Mouse (Mus musculus): Measurements from ENCODE around the gene Olfr1200. TPM values are rescaled to one million over a fixed set of nuclear protein-coding genes. Genes with fewer than 3 reads are reported as not detected.

Gene Olfr1200
- total RNA-seq (2014; fragmentation: Nextera tagmentation) (not detected in 2 replicates), total RNA-seq (2017) (0.38 TPM in 1 of 2 replicates, not detected in the other), polyA plus RNA-seq (2012) (not detected in 2 replicates)

DNA sequence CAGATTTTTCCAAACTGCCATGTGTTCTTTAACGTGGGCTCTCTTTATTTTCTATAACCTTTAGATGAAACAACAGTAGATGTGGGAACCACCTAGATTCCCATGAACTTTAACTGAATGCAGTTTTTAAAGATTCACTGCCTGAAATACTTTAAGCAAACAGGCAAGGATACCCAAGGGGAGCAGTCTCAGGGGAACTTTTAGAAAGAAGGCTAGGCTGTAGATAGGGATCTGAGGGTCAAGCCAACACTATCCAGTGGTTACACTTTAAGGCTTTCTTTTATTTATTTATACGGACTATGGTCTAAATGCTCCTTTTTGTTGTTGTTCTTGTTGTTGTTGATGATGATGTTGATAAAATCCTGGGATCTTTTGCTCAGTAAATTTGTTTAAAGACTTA lies at the start of gene Olfr1200:
Olfr1200 (minus strand) TSS at position 101 of the 400 bp plus-strand sequence.
- H3K4me1 ChIP-seq (ENCODE audit: insufficient read depth, low read depth, low read length) = no peaks in the 10 kb centered on the region
- H3K27me3 ChIP-seq (ENCODE audit: insufficient read depth, low read length) = no peaks in the 10 kb centered on the region
- H3K4me3 ChIP-seq (ENCODE audit: low read depth, low read length) = no peak within 1 kb of the TSS
- H3K36me3 ChIP-seq (replicated peaks) = no peaks in the 10 kb centered on the region
- no peak for ATAC-seq (ENCODE audit: extremely low read depth, insufficient number of reproducible peaks, low FRiP score, poor library complexity, severe bottlenecking)
- TF ChIP-seq CTCF (IDR thresholded peaks at IDR 0.05; ENCODE audit: low read depth, low read length) = no peak
- no peak for TF ChIP-seq TAL1 (conservative IDR thresholded peaks at IDR 0.05; ENCODE audit: low read depth, low read length)
- no peak for TF ChIP-seq GATA2 (IDR thresholded peaks at IDR 0.05; ENCODE audit: borderline replicate concordance, low read depth, low read length)
- TF ChIP-seq GATA1 (IDR thresholded peaks at IDR 0.05; ENCODE audit: borderline replicate concordance, low read length) = no peak
- TF ChIP-seq POLR2AphosphoS5 (IDR thresholded peaks at IDR 0.05; ENCODE audit: insufficient replicate concordance, low read depth, low read length) = no peak
- DNase-seq (ENCODE audit: low spot score) = no peak
- H3K9me3 ChIP-seq (replicated peaks) = no peaks in the 10 kb centered on the region

DNA sequence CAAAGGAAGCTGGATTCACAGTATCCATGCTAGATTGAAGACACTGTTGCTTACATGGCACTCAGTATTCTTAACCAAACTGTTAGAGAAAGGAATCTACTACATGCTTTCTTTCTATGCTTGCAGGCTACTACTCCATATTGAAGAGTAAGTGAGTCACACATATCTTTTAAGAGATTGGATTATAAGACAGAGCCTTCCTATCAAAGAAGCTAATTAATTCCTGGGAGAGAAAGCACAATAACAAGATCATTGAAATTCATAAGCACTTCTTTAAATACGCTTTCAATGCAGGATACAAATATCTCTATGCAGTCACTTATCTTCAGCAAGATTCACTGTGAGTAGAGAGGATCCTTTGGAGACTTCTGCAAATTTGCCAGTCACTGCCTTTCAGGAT lies 43.9 kb upstream of the Olfr1200 start, which contains the start of gene Olfr1202:
Olfr1202 (plus strand) TSS at position 301 of the 400 bp plus-strand sequence.
- H3K36me3 ChIP-seq (replicated peaks) = no peaks in the 10 kb centered on the region
- H3K9me3 ChIP-seq (replicated peaks) = no peaks in the 10 kb centered on the region
- H3K27me3 ChIP-seq (ENCODE audit: insufficient read depth, low read length) = no peaks in the 10 kb centered on the region
- H3K4me3 ChIP-seq (ENCODE audit: low read depth, low read length) = no peak within 1 kb of the TSS
- no peak for TF ChIP-seq POLR2AphosphoS5 (IDR thresholded peaks at IDR 0.05; ENCODE audit: insufficient replicate concordance, low read depth, low read length)
- TF ChIP-seq CTCF (IDR thresholded peaks at IDR 0.05; ENCODE audit: low read depth, low read length) = no peak
- TF ChIP-seq GATA2 (IDR thresholded peaks at IDR 0.05; ENCODE audit: borderline replicate concordance, low read depth, low read length) = no peak
- no peak for TF ChIP-seq GATA1 (IDR thresholded peaks at IDR 0.05; ENCODE audit: borderline replicate concordance, low read length)
- TF ChIP-seq TAL1 (conservative IDR thresholded peaks at IDR 0.05; ENCODE audit: low read depth, low read length) = no peak
- DNase-seq (ENCODE audit: low spot score) (no peak), ATAC-seq (ENCODE audit: extremely low read depth, insufficient number of reproducible peaks, low FRiP score, poor library complexity, severe bottlenecking) (no peak)
- no peaks in the 10 kb centered on the region for H3K4me1 ChIP-seq (ENCODE audit: insufficient read depth, low read depth, low read length)

DNA sequence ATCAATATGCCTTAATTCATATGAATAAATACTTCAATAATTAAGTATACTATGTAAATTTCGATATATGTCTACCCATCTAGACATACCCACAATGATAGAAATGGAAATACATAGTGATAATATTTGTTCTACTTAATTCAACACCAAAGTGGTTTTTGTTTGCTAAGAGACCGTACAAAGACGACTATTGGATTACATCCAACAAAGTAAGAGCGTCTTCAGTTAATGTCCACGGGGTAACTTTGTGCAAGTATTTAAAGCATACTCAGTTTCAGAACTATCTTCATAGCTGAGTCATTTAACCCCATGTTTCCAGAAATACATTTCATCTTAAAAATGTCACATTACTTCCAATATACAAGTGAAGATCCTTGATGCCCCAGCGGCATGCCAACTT lies 22.4 kb upstream of the Olfr1200 start, which contains the start of gene Olfr1201:
Olfr1201 (plus strand) TSS at position 301 of the 400 bp plus-strand sequence.
- Histone ChIP-seq H3K27me3 (ENCODE audit: insufficient read depth, low read length) (no peaks in the 10 kb centered on the region), H3K9me3 (replicated peaks) (0 out of 2 replicates have a peak, but pooled peaks cover 2% of the 10 kb centered on the region), H3K4me1 (ENCODE audit: insufficient read depth, low read depth, low read length) (no peaks in the 10 kb centered on the region), H3K4me3 (ENCODE audit: low read depth, low read length) (no peak within 1 kb of the TSS), H3K36me3 (replicated peaks) (no peaks in the 10 kb centered on the region)
- DNase-seq (ENCODE audit: low spot score) (no peak), ATAC-seq (ENCODE audit: extremely low read depth, insufficient number of reproducible peaks, low FRiP score, poor library complexity, severe bottlenecking) (no peak)
- TF ChIP-seq TAL1 (conservative IDR thresholded peaks at IDR 0.05; ENCODE audit: low read depth, low read length) = no peak
- no peak for TF ChIP-seq POLR2AphosphoS5 (IDR thresholded peaks at IDR 0.05; ENCODE audit: insufficient replicate concordance, low read depth, low read length)
- TF ChIP-seq GATA2 (IDR thresholded peaks at IDR 0.05; ENCODE audit: borderline replicate concordance, low read depth, low read length) = no peak
- no peak for TF ChIP-seq CTCF (IDR thresholded peaks at IDR 0.05; ENCODE audit: low read depth, low read length)
- TF ChIP-seq GATA1 (IDR thresholded peaks at IDR 0.05; ENCODE audit: borderline replicate concordance, low read length) = no peak

DNA sequence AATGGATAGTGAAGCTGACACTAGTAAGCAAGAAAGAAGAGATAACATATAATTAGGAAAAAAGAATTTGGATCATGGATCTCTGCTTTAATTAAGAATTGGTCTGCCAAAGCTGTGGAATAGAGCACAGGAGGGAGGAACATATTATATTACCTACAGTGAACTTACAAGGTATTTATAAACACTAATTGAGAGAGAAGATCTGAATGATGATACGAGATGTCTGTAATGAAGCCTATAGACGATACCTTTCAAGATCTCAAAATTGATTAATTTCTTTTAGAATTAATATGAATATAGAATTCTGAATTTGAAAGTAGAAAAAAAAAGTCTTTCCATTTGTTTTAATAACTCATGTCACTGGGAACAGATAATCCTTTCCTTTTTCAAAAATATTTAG lies 9.9 kb downstream of the Olfr1200 start, which contains the start of gene Olfr1199:
Olfr1199 (minus strand) TSS at position 101 of the 400 bp plus-strand sequence.
- no peak for DNase-seq (ENCODE audit: low spot score)

DNA sequence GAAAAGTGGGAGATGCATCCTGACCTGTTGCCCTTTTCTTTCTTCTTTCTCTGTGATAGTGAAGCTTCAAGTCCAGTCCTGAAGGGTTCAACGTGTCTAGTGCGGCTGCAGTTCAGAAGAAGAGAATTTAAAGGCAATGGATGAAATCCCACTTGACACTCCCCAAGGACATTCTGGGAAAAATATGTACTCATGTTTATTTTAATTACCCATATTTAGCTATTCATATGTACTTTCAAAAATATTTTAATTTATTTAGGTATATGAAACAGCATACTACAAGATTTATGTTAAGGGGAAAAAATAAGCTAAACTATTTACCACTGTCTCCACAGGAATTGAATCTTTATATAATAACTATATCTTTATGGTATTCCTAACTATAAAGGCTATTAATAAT lies 19.0 kb downstream of the Olfr1200 start, which contains the start of gene Olfr1198:
Olfr1198 (minus strand) TSS at position 101 of the 400 bp plus-strand sequence.
- H3K4me1 ChIP-seq (ENCODE audit: insufficient read depth, low read depth, low read length) = no peaks in the 10 kb centered on the region
- H3K27me3 ChIP-seq (ENCODE audit: insufficient read depth, low read length) = no peaks in the 10 kb centered on the region
- H3K4me3 ChIP-seq (ENCODE audit: low read depth, low read length) = no peak within 1 kb of the TSS
- H3K36me3 ChIP-seq (replicated peaks) = no peaks in the 10 kb centered on the region
- ATAC-seq (ENCODE audit: extremely low read depth, insufficient number of reproducible peaks, low FRiP score, poor library complexity, severe bottlenecking) = no peak
- H3K9me3 ChIP-seq (replicated peaks) = no peaks in the 10 kb centered on the region
- DNase-seq (ENCODE audit: low spot score) = no peak
- TF ChIP-seq CTCF (IDR thresholded peaks at IDR 0.05; ENCODE audit: low read depth, low read length) = no peak
- TF ChIP-seq GATA1 (IDR thresholded peaks at IDR 0.05; ENCODE audit: borderline replicate concordance, low read length) = no peak
- no peak for TF ChIP-seq POLR2AphosphoS5 (IDR thresholded peaks at IDR 0.05; ENCODE audit: insufficient replicate concordance, low read depth, low read length)
- TF ChIP-seq GATA2 (IDR thresholded peaks at IDR 0.05; ENCODE audit: borderline replicate concordance, low read depth, low read length) = no peak
- no peak for TF ChIP-seq TAL1 (conservative IDR thresholded peaks at IDR 0.05; ENCODE audit: low read depth, low read length)

More for the DNA sequence above, 9.9 kb downstream of the Olfr1200 start, which contains the start of gene Olfr1199:
- H3K27me3 ChIP-seq (ENCODE audit: insufficient read depth, low read length) = no peaks in the 10 kb centered on the region
- TF ChIP-seq TAL1 (conservative IDR thresholded peaks at IDR 0.05; ENCODE audit: low read depth, low read length) = no peak
- TF ChIP-seq GATA2 (IDR thresholded peaks at IDR 0.05; ENCODE audit: borderline replicate concordance, low read depth, low read length) = no peak
- no peak for TF ChIP-seq GATA1 (IDR thresholded peaks at IDR 0.05; ENCODE audit: borderline replicate concordance, low read length)
- TF ChIP-seq CTCF (IDR thresholded peaks at IDR 0.05; ENCODE audit: low read depth, low read length) = no peak
- TF ChIP-seq POLR2AphosphoS5 (IDR thresholded peaks at IDR 0.05; ENCODE audit: insufficient replicate concordance, low read depth, low read length) = no peak
- no peak within 1 kb of the TSS for H3K4me3 ChIP-seq (ENCODE audit: low read depth, low read length)
- H3K36me3 ChIP-seq (replicated peaks) = no peaks in the 10 kb centered on the region
- H3K4me1 ChIP-seq (ENCODE audit: insufficient read depth, low read depth, low read length) = no peaks in the 10 kb centered on the region
- peaks cover 8% of the 10 kb centered on the region for H3K9me3 ChIP-seq (replicated peaks)
- ATAC-seq (ENCODE audit: extremely low read depth, insufficient number of reproducible peaks, low FRiP score, poor library complexity, severe bottlenecking) = no peak

DNA sequence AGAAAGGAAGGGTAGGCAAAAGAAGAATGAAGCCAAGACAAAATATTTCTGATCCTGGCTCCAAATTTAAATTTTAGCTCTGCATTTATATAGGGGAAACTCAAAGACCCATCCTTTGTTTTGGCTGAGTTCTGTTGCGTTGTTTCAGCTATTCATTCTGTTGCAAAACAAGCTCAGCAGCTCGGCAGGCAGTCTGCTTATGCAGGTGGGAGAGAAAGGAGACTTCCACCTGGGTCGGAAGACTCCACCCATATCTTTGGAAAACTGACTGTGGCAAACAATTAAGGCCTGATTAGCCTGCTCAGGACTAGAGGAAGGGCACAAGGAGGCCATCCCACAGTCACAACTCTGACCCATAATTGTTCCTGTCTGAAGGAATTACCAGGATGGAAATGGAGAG lies 26.9 kb downstream of the Olfr1200 start:
- no peaks in the 10 kb centered on the region for H3K36me3 ChIP-seq (replicated peaks)
- TF ChIP-seq GATA2 (IDR thresholded peaks at IDR 0.05; ENCODE audit: borderline replicate concordance, low read depth, low read length) = no peak
- H3K4me1 ChIP-seq (ENCODE audit: insufficient read depth, low read depth, low read length) = no peaks in the 10 kb centered on the region
- no peaks in the 10 kb centered on the region for H3K27me3 ChIP-seq (ENCODE audit: insufficient read depth, low read length)
- no peak for ATAC-seq (ENCODE audit: extremely low read depth, insufficient number of reproducible peaks, low FRiP score, poor library complexity, severe bottlenecking)
- H3K9me3 ChIP-seq (replicated peaks) = peaks cover 3% of the 10 kb centered on the region; the same call in 1 of the 2 replicates
- DNase-seq (ENCODE audit: low spot score) = no peak
- no peak overlapping the region for H3K4me3 ChIP-seq (ENCODE audit: low read depth, low read length)

Data from G1E (cell line).